Mouse (Mus musculus) megakaryocyte, embryonic 14.5 days (primary cell): ENCODE results near the gene Caskin2.

ENCODE experiments used
- FLI1 ChIP-seq: IDR thresholded peaks from 2 replicates; pipeline ENCODE4 v1.6.1; 2012; ENCODE audit warnings: low read length, inconsistent platforms, mixed read lengths
- GATA1 ChIP-seq: IDR thresholded peaks from 3 replicates; pipeline ENCODE4 v1.6.1; 2012; ENCODE audit warnings: mixed read lengths, low read length, inconsistent platforms, borderline replicate concordance

GRCm38 (mm10) chr11:115831518-115831917 is 18.1 kb upstream of the Caskin2 start:
- no peak for TF ChIP-seq FLI1
- TF ChIP-seq GATA1: no peak
